Mouse (Mus musculus) stomach, embryonic 14.5 days (tissue): ENCODE measurements at regions not wholly inside any gene's neighbourhood (a gene's known extent, or its start where the extent isn't known, plus 50 kb on each side); places are given as distances from the start of the nearest gene placed in this dataset.

Experiments
- ATAC-seq: fragments of 200-750 bp; cut with Nextera tagmentation; 2 replicates; pipeline ENCODE4 v1.8.0; 2017; ENCODE audit warnings: low read depth, moderate TSS enrichment; ENCODE audit not compliant: insufficient number of reproducible peaks, insufficient read depth, low FRiP score
- H3K27ac ChIP-seq: fragments of 300-500 bp; sonication (generic); 2 replicates; pipeline ENCODE4 v1.5.1; 2014; ENCODE audit warnings: mild to moderate bottlenecking, low read length, moderate library complexity, mixed read lengths
- H3K27me3 ChIP-seq: fragments of 300-500 bp; sonication (generic); 2 replicates; pipeline ENCODE4 v1.6.1; 2014; ENCODE audit warnings: low read length, control low read depth, mixed read lengths; ENCODE audit not compliant: control insufficient read depth, insufficient read depth
- H3K36me3 ChIP-seq: fragments of 300-500 bp; sonication (generic); 2 replicates; pipeline ENCODE4 v1.6.1; 2014; ENCODE audit warnings: mild to moderate bottlenecking, control low read depth, low read length, moderate library complexity, mixed read lengths; ENCODE audit not compliant: control insufficient read depth, insufficient read depth
- H3K4me1 ChIP-seq: fragments of 300-500 bp; sonication (generic); 2 replicates; pipeline ENCODE4 v1.6.1; 2014; ENCODE audit warnings: low read length, control low read depth, mixed read lengths; ENCODE audit not compliant: control insufficient read depth, insufficient read depth
- H3K4me2 ChIP-seq: fragments of 300-500 bp; sonication (generic); replicated peaks from 2 replicates; pipeline ENCODE4 v1.6.1; 2014; ENCODE audit warnings: low read depth, low read length, control low read depth
- H3K4me3 ChIP-seq: fragments of 300-500 bp; sonication (generic); 2 replicates; pipeline ENCODE4 v1.5.1; 2014; ENCODE audit warnings: low read depth, low read length, control low read depth
- H3K9ac ChIP-seq: fragments of 300-500 bp; sonication (generic); replicated peaks from 2 replicates; pipeline ENCODE4 v1.6.1; 2014; ENCODE audit warnings: low read depth, mild to moderate bottlenecking, control low read depth, low read length, moderate library complexity, mixed read lengths
- H3K9me3 ChIP-seq: fragments of 300-500 bp; sonication (generic); 2 replicates; pipeline ENCODE4 v1.6.1; 2016; ENCODE audit warnings: low read depth, low read length, control low read depth; ENCODE audit not compliant: control insufficient read depth
- WGBS: fragments of 180-500 bp; shearing (Covaris S2); extraction: QIAGEN DNeasy Blood & Tissue Kit; methylation state at CpG from one replicate; pipeline ENCODE4 v1.1.7; 2014; 5-methylcytosine and 5-hydroxymethylcytosine counted together

GRCm38 (mm10) chr2:133614672-133615071, 62.7 kb downstream of the Bmp2 start:
- WGBS, result 35% methylated on average over 4 of the region's 4 CpGs
- H3K27me3 ChIP-seq, result no peaks in the 10 kb centered on the region
- no peak overlapping the region for H3K4me3 ChIP-seq
- H3K4me2 ChIP-seq, result no peak overlapping the region
- H3K9me3 ChIP-seq, result no peaks in the 10 kb centered on the region
- no peaks in the 10 kb centered on the region for H3K36me3 ChIP-seq
- no peak overlapping the region for H3K9ac ChIP-seq
- H3K4me1 ChIP-seq, result no peaks in the 10 kb centered on the region
- no peak overlapping the region for H3K27ac ChIP-seq
- no peak for ATAC-seq

DNA sequence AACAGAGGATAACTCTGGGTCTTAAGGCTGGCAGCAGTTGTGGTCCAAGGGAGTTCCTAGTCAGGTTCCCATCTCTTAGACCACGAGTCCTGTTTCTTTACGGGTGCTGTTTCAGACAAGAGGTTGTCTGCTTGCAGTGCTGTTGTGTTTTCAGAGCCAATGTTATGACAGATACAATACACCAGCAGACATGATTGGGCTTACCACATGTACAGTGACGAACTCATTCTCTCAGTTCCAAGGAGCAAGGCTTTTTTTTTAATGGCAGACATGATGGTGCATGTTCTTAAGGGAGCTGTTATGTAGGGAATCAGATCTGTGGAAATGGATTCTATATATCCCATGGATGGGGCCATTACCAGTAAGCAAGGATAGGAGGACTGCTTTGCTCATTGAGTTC, 63.3 kb downstream of the Bmp2 start:
- WGBS, result 82% methylated on average over 3 of the region's 3 CpGs
- ATAC-seq, result no peak
- no peak overlapping the region for H3K4me3 ChIP-seq
- H3K27me3 ChIP-seq, result no peaks in the 10 kb centered on the region
- no peaks in the 10 kb centered on the region for H3K4me1 ChIP-seq
- no peaks in the 10 kb centered on the region for H3K36me3 ChIP-seq
- H3K27ac ChIP-seq, result no peak overlapping the region
- no peak overlapping the region for H3K4me2 ChIP-seq
- no peak overlapping the region for H3K9ac ChIP-seq
- no peaks in the 10 kb centered on the region for H3K9me3 ChIP-seq

DNA sequence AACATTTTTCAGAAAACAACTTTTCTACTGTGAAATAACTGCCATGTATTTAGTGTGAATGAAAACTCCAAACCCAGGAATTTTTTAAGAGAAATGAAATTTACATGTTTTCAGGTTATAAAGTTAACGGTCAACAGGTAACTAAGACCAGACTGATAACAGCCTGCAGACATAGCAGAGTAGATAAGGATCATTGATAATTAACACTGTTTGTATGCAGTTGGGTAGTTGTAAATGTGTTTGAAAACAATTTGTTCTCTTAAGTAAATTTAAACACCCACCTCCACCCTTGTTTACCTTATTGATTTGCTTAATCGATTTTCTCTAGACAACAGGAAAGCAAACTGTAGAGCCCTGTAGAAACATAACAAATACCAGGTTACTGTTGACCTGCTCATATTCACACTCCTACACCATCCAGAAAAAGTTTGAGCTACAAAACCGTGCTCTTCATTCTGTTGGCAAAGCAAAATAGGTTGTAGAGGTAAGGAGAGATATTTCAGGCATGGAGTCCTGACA, 65.4 kb downstream of the Bmp2 start:
- Histone ChIP-seq H3K4me2 (no peak overlapping the region), H3K27ac (no peak overlapping the region), H3K9me3 (no peaks in the 10 kb centered on the region), H3K4me3 (no peak overlapping the region), H3K36me3 (no peaks in the 10 kb centered on the region), H3K9ac (no peak overlapping the region), H3K27me3 (no peaks in the 10 kb centered on the region), H3K4me1 (no peaks in the 10 kb centered on the region)
- ATAC-seq, result no peak
- 45% methylated on average over 3 of the region's 3 CpGs for WGBS

GRCm38 (mm10) chr2:133622523-133622922, 70.6 kb downstream of the Bmp2 start:
- Histone ChIP-seq H3K27me3 (no peaks in the 10 kb centered on the region), H3K9ac (no peak overlapping the region), H3K4me3 (no peak overlapping the region), H3K4me1 (no peaks in the 10 kb centered on the region), H3K4me2 (no peak overlapping the region), H3K9me3 (no peaks in the 10 kb centered on the region), H3K27ac (no peak overlapping the region), H3K36me3 (no peaks in the 10 kb centered on the region)
- 30% methylated on average over 2 of the region's 2 CpGs for whole genome bisulfite sequencing
- ATAC-seq, result no peak

GRCm38 (mm10) chr2:133625542-133625941, 73.6 kb downstream of the Bmp2 start:
- Histone ChIP-seq H3K9ac (no peak overlapping the region), H3K36me3 (no peaks in the 10 kb centered on the region), H3K4me2 (no peak overlapping the region), H3K4me3 (no peak overlapping the region), H3K4me1 (no peaks in the 10 kb centered on the region), H3K27ac (no peak overlapping the region), H3K9me3 (no peaks in the 10 kb centered on the region), H3K27me3 (no peaks in the 10 kb centered on the region)
- 7% methylated on average over 2 of the region's 2 CpGs for WGBS
- ATAC-seq, result no peak

DNA sequence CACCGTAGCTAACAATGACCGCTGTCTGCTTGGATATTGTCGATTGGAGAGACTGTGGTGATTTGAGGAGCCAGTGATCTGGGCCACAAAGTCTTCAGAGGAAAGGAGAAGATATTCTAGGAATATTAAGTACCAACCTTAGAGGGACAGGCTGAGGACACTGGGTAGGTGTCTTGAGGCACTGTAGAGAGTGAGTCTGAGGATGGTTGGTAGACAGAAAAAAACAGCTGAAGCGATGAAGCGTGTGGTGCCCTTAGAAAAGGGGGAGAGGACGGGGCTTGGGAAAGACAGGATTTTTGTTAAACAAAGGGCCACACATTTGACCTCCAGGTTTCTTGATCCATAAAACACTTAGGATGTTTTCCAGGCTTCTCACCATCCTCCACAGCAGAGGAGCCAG, 76.9 kb downstream of the Bmp2 start:
- Histone ChIP-seq H3K9me3 (no peaks in the 10 kb centered on the region), H3K9ac (no peak overlapping the region), H3K4me2 (no peak overlapping the region), H3K4me3 (no peak overlapping the region), H3K27ac (no peak overlapping the region), H3K27me3 (no peaks in the 10 kb centered on the region), H3K4me1 (no peaks in the 10 kb centered on the region), H3K36me3 (no peaks in the 10 kb centered on the region)
- ATAC-seq, result no peak
- 84% methylated on average over 6 of the region's 6 CpGs for WGBS

- no peak overlapping the region for H3K27ac ChIP-seq
- no peak overlapping the region for H3K4me3 ChIP-seq
- no peaks in the 10 kb centered on the region for H3K4me1 ChIP-seq
- no peak overlapping the region for H3K9ac ChIP-seq
- no peaks in the 10 kb centered on the region for H3K9me3 ChIP-seq
- WGBS, result 0% methylated on average over 1 of the region's 1 CpGs
- ATAC-seq, result no peak
- H3K27me3 ChIP-seq, result no peaks in the 10 kb centered on the region
- H3K36me3 ChIP-seq, result no peaks in the 10 kb centered on the region
- H3K4me2 ChIP-seq, result no peak overlapping the region
These were observed 83.5 kb downstream of the Bmp2 start for GRCm38 (mm10) chr2:133635434-133635833.

DNA sequence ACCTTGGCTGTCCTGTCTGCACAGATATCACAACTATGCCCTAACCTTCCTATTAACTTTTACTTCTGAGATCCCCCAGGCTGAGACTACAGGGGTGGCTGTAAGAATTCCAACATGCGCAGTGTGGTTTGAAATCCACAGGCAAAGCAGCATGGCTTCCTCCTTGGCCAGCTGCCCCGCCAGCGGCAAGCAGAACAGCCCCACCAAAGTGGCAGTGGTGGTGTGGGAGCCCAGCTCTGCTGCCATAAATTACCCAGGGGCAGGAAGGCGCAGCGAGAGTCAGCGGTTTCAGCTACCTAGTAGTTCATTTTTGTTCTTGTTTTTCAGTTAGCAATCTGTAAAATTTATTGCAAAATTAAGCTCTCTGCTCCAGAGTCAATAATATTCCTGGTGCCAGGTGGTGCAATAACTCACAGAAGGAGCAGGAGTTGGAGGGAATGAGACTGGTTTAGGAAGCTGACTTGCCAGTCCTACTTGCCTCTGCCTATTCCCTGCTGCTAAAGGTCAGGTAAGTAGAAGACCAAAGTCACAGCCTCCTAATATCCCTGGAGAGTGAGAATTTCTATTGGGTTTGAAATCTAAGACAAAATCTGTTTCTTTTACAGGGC, 98.0 kb downstream of the Bmp2 start:
- no peak overlapping the region for H3K9ac ChIP-seq
- H3K27me3 ChIP-seq, result no peaks in the 10 kb centered on the region
- no peak overlapping the region for H3K27ac ChIP-seq
- H3K9me3 ChIP-seq, result no peaks in the 10 kb centered on the region
- no peak for ATAC-seq
- 69% methylated on average over 6 of the region's 6 CpGs for WGBS
- H3K4me1 ChIP-seq, result no peaks in the 10 kb centered on the region
- H3K36me3 ChIP-seq, result no peaks in the 10 kb centered on the region
- H3K4me3 ChIP-seq, result no peak overlapping the region
- no peak overlapping the region for H3K4me2 ChIP-seq
